Mouse (Mus musculus) urinary bladder, adult 2 months (tissue): ENCODE data around the gene Gm49450. TPM values are rescaled to one million over a fixed set of nuclear protein-coding genes. Genes with fewer than 3 reads are reported as not detected.
"Not testable (repeated sequence)": the region's sequence is repeated elsewhere in the genome, so short reads cannot be mapped to it uniquely, and the experiment has no call there.

Source experiments
- DNase-seq: peaks from one replicate; pipeline ENCODE4 v3.0.0; 2022; ENCODE audit warnings: low spot score
- polyA plus RNA-seq: library from polyadenylated mRNA; depleted of rRNA; stranded (reverse); fragments of >200 nt; gene quantifications from 2 replicates; pipeline ENCODE4 v1.2.3, GENCODE M21; 2012

The Gm49450 gene
- polyA plus RNA-seq, 1 experiment = 0.30 TPM

DNA sequence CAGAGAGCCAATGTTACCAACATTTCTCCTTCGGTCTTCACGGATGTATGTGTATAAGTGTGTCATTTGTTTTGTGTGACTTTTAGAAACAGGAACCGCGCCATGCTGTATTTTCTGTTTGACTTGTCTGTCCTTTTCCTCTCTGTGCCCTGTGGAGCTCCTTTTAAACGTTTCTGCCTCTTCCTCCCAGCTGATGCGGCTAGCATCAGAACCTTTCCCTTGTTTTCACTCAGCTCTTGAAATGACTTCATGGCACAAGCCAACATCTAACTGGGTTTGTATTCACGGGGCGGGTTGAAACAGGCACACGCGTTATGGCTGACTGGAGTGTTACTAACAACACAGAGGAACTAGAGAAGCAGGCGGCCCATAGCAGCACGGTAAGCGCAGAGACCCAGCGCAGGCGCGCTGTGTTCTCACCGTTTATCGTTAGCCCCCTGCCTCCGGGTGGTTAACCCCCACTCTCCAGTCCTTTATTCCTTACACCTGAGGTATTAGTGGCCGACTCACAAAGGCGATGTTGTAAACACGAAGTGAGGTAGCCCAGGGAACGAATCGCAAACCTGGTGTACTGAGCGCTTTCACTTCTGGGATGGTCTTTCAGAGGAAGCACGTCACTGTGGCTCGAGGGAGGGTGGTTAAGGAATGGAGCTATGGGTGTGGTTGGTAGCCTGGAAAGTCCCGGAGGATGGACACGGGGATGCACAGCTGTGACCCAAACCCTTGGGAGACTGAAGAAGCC is 32.1 kb upstream of the Gm49450 start:
- peak; percentile 65 for DNase-seq

DNA sequence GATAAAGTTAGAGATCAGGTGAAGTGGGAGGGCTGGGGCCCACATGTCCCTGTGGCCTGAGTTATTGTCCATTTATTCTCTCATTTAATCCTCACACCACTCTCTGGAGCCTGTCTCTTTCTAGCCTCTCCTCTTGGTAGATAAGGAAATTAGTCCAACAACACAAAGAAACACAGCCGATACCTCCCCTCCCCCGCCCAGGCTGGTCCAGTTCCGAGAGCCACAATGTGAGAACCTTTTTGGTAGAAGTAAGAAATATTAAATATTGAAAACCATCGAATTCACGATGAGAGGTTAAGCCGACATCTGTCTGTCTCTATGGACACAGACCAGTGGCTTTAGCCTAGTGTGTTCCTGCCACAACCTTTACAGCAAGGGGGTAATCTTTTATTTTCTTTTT is 31.3 kb upstream of the Gm49450 start:
- no peak for DNase-seq

DNA sequence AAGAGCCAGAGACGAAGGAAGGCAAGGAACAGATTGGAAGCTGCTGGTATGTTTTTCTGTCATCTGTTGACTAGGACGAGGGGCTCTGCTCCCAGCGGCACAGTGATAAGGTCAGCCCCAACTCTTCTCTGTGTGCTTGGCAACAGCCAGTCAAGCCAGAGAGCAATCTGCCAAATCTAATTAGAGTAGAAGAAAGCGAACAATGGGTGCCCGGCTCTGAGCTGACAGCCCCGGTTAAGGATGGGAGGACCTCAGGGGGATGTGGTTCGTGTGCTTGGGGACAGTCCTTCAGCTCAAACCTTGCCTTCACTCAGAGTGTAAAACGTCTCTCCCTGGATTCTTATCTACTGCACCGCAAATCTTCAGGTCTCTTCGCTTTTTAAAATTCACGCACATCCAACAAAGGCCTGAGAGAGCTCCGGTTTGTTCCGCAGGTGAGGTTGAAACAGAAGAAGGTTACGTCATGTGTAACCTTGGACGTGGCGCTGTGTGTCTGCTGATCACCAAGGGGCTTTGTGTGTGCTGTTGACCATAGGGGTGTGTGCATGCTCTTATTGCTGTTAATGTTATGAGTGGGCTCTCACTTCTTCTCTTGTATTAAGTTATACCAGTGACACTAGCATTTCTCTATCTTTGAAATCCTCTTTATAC is 30.2 kb upstream of the Gm49450 start:
- DNase-seq = no peak

DNA sequence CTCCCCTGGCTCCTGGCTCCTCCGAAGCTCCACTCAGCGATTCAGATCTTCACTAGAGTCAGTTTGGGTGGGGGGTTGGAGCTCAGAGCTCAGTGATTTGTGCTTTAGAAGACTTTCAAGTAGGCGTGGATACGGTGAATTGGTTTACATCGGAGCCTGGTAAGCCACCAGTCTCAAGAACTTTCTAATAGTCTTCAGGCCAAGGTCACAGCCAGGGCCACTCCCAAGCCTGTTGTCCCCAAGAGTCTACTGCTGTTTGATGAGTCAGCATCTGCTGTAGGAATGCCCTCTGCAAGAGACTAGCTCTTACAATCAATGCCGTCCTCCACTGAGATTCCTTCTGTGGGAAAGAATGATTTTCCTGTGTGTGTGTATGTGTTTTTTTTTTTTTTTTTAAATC is 28.7 kb upstream of the Gm49450 start:
- DNase-seq = no peak

GRCm38 (mm10) chr15:98980012-98980614 is 26.8 kb upstream of the Gm49450 start:
- DNase-seq = no peak

DNA sequence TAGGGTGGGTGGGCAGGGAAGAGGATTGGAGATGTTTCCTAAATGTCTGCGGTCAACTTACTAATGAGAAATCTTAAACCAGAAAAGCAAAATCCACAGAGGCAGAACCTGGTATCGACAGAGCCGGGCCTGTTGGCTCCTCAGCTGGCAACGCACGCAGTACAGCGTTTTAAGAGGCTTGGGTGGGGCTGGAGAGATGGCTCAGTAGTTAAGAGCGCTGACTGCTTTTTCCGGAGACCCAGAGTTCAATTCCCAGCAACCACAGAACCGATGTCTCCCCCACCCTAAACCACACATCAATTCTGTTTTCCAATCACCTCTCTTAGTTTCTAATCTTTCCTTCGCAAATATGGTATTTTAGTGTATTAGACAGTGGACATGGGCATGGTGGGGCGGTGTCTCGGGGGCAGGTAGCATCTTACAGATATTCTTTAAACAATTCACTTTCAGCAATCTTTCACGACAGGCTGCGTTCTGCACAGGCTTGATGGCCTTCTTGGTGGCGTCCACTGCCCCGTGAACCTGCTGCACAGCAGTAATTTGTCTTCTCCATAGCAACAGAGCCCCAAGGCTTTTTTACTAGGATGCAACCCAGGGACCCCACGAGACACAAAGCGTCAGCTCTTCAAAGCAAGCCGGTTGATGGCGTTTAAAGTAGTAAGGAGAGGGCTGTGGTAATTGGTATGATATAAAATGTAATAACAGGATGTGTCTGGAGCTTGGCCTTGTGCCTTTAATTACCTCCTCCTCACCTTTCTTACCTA is 25.2 kb upstream of the Gm49450 start:
- DNase-seq = no peak

DNA sequence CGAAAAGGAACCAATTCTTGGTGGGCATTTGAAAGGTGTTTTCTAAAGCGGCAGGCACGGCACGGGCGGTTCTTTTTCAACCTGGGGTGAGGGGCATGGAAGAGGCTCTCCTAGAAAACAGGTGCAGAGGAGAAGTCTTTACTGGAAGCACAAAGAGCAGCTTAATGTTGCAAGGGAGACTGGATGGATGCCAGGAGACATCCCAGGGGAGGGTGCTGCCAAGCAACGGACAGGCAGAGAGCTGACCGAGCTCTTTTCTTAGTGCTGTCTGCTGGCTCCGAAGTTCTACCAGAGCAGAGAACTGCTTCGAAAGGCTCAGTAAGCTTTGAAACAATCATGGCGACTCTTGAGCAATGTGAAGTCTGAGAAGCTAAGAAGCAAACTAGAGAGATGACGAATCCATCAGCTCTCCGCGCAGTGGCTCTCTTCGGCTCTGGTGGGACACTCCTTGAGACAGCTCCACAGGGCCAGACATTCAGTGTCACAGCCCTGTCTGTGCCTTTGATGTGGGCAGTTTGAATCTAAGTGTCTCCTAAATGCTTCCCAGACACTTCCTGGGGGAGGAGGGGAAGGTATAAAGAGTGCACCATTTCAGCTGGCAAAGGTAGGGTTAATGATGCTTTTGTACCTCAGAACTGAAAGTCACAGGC is 24.5 kb upstream of the Gm49450 start:
- DNase-seq = no peak

DNA sequence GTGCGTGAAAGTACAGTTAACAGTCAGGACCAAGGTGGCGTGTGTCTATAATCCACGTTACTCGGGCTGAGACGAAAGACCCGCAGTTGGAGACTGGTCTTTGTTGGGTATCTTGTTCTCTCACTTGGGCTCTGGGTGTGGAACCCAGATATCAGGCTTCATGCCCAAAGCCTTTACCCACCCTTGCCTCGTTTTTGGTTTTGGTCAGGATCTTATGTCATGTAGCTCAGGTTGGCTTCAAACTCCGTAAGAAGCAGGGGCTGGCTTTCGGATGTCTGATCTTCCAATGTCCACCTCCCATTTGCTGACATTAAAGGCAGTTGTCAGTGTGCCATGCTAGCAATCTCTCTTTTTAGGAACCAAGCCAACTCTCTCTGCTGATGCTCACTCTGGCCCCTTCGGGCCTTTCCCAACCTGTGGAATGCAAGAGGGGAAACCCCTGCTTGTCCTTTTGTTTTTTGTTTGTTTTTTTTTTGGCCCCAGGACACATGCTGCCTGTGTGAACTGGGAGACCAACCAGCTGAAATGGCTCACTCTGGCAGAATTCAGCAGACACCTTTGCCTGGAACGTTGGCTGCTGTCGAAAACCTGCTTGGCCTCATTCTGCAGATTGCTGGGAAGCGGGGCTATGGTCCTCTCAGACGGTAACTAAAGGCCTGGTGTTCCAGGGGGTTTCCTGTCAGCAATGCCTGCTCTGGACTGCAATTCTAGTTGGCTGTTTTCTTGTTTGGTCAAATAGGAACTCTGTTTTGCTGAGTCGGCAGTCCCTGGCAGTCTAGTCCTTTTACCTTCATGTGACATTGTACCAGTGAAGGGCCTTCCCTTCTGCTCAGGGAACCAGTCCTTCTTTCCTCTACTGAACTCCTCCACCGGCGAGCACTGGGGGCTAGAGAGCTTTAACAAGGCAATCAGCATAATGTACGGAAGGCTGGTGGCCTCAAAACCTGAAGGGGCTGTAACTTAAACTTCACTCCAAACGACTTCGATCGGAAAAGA is 23.7 kb upstream of the Gm49450 start:
- DNase-seq = no peak

GRCm38 (mm10) chr15:98973015-98973614 is 19.8 kb upstream of the Gm49450 start:
- DNase-seq = no peak

GRCm38 (mm10) chr15:98971576-98972320 is 18.4 kb upstream of the Gm49450 start:
- DNase-seq = not testable (repeated sequence)

- DNase-seq = no peak
Observed at GRCm38 (mm10) chr15:98971111-98971510, 17.8 kb upstream of the Gm49450 start.

GRCm38 (mm10) chr15:98969372-98970101 is 16.2 kb upstream of the Gm49450 start:
- no peak for DNase-seq

DNA sequence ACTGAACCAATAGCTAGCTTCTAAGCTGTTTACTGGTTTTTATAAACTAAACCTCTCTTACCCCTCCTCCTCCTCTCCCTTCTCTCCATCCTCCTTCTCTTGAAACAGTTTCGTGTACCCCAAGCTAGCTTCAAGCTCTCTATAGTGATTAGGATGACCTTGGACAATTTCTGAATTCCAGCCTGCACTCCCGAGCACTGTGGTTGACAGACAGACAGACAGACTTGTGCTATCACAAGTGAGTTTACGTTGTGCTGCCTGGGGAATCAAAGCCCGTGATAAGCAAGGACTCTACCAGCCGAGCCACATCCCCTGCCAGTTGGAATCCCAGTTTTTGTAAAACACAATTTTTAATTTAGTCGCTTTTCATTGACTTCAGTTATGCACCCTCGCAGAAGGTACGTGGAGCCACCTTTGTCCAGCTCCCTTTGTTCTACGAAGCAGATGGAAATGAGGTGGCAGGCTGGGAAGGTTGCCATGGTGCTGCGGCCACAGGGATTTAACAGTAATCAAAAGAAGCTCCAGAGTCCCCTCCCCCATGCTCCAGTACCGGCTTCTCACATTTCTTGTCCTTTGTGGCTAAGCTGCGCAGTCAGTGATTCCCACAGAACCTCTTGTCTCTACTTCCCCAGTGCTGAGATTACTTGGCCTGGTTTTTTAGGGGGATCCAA is 15.5 kb upstream of the Gm49450 start:
- DNase-seq = no peak

DNA sequence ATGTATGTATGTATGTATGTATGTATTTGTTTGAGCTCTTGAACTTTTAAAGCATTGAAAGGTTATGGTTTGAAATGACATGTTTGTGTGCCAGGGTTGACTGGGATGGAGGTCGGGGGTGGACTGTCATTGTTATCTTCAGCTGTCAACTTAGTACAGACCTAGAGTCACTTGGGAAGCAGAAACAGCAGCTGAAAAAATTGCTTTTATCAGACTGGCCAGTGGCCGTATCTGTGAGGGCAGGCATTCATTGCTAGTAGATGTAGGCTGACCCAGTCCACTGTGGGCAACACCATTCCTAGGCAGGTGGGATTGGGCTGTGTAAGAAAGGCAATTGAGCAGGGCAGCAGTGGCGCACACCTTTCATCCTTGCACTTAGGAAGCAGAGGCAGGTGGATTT is 6.2 kb upstream of the Gm49450 start:
- no peak for DNase-seq

GRCm38 (mm10) chr15:98958901-98959420 is 5.6 kb upstream of the Gm49450 start:
- DNase-seq = no peak

GRCm38 (mm10) chr15:98957475-98957874 is 4.1 kb upstream of the Gm49450 start:
- DNase-seq = no peak

GRCm38 (mm10) chr15:98956000-98956399 is 2.6 kb upstream of the Gm49450 start:
- DNase-seq = no peak

DNA sequence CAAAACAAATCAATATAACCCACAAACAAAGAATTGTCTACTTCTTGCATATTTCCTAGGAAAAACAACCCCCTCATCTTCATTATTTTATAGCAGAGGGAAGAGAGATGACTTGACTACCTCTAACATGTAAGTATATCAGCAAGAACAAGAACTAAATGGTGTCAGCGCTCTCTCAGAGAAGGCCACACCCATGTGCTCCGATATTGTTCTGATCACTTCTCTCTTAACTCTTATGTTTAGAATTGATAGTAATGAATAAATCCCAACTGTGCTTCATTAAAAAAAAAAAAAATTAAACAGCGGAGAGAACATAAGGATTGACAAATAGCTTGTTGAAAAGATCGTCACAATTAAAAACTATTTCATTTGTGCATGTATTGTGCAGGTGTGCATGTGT is 2.0 kb upstream of the Gm49450 start:
- DNase-seq = no peak
